Mouse (Mus musculus): Measurements from ENCODE around the gene Wdr24. TPM values are rescaled to one million over a fixed set of nuclear protein-coding genes. Genes with fewer than 3 reads are reported as not detected.

Gene Wdr24
- polyA plus RNA-seq, 1 experiment = 34.3 TPM

DNA sequence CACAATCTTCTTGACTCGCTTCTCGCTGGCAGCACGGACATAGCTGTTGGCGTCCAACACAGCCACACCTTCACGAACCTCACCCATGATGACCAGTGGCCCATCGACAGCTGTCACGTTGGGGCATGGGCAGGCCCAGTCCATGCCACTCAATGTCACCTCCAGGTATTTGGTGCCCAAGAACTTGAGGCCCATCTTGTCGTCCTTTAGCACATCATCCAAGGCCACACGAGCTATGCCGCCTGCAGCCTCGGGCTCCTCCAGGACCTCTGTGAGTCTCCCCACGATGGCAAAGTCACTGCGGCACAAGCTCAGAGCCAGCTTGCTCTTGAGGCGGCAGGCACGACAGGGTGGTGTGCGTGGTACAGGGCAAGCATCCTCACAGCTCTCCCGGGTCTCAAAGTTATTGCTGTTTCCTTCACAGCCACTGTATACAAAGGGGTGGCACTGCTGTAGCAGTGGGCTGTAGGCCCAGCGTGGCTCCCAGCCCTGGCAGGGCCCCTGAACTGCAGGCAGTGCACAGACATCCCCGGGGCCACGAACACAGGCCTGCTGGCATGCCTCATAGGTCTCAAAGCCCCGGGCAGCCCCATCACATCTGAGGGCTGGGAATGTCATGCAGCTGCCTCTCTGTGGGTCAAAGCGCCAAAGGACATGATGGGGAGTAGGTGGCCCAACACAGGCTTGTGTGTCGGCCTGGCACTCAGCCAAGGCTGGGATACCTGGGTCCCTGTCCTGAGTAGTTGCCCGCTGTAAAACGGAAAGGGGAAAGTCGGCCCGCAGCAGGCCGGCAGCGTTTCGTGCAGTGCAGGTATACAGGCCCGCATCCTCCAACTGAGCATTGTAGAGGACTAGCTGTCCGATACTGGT lies 54.5 kb downstream of the Wdr24 start:
- no peak for TF ChIP-seq POLR2A (IDR thresholded peaks at IDR 0.05; ENCODE audit: borderline replicate concordance, extremely low read depth, low read depth, low read length)
- TF ChIP-seq CTCF (IDR thresholded peaks at IDR 0.05; ENCODE audit: insufficient read depth, low read length) = no peak
- no peak for DNase-seq
- WGBS = 90% methylated on average over 32 of the region's 32 CpGs
- Histone ChIP-seq H3K4me1 (ENCODE audit: control insufficient read depth, insufficient read depth, low read length) (peaks cover 3% of the 10 kb centered on the region), H3K4me3 (replicated peaks; ENCODE audit: extremely low read depth, low read depth, low read length) (no peak overlapping the region)

Other genes with a start within 250 kb of the Wdr24 start
- 15.8 and 22.4 TPM in 2 replicates for gene Lmf1, start 244.5 kb upstream of the Wdr24 start, polyA plus RNA-seq (2012; rRNA removed)
- 0.36 TPM in 1 of 2 replicates, not detected in the other for gene Gng13, start 106.5 kb upstream of the Wdr24 start, polyA plus RNA-seq (2012; rRNA removed)
- 3.0 and 4.2 TPM in 2 replicates for gene Chtf18, start 96.2 kb upstream of the Wdr24 start, polyA plus RNA-seq (2012; rRNA removed)
- 40.1 and 45.0 TPM in 2 replicates for gene Rpusd1, start 96.0 kb upstream of the Wdr24 start, polyA plus RNA-seq (2012; rRNA removed)
- gene Mslnl, start 87.6 kb upstream of the Wdr24 start, polyA plus RNA-seq (2012; rRNA removed) = 0.23 and 0.25 TPM in 2 replicates
- 71.2 and 78.4 TPM in 2 replicates for gene Msln, start 69.2 kb upstream of the Wdr24 start, polyA plus RNA-seq (2012; rRNA removed)
- gene Narfl, start 49.9 kb upstream of the Wdr24 start, polyA plus RNA-seq (2012; rRNA removed) = 13.1 and 20.1 TPM in 2 replicates
- 48.9 and 56.2 TPM in 2 replicates for gene Haghl, start 38.0 kb upstream of the Wdr24 start, polyA plus RNA-seq (2012; rRNA removed)
- 14.0 and 15.6 TPM in 2 replicates for gene Ccdc78, start 37.0 kb upstream of the Wdr24 start, polyA plus RNA-seq (2012; rRNA removed)
- gene Fam173a, start 30.7 kb upstream of the Wdr24 start, polyA plus RNA-seq (2012; rRNA removed) = 114 and 128 TPM in 2 replicates
- 0.41 TPM in 1 of 2 replicates, not detected in the other for gene AC134908.4, start 28.0 kb upstream of the Wdr24 start, polyA plus RNA-seq (2012; rRNA removed)
- 40.3 and 44.9 TPM in 2 replicates for gene Metrn, start 26.5 kb upstream of the Wdr24 start, polyA plus RNA-seq (2012; rRNA removed)
- 4.0 and 5.0 TPM in 2 replicates for gene Fbxl16, start 14.5 kb upstream of the Wdr24 start, polyA plus RNA-seq (2012; rRNA removed)
- gene Jmjd8, start 5.2 kb downstream of the Wdr24 start, polyA plus RNA-seq (2012; rRNA removed) = 55.1 and 65.2 TPM in 2 replicates
- gene Stub1, start 9.8 kb downstream of the Wdr24 start, polyA plus RNA-seq (2012; rRNA removed) = 131 and 160 TPM in 2 replicates
- gene Rhbdl1, start 13.7 kb downstream of the Wdr24 start, polyA plus RNA-seq (2012; rRNA removed) = 9.1 and 14.1 TPM in 2 replicates
- gene Gm20683, start 18.1 kb downstream of the Wdr24 start, polyA plus RNA-seq (2012; rRNA removed) = 29.1 and 36.2 TPM in 2 replicates
- gene Rhot2, start 21.2 kb downstream of the Wdr24 start, polyA plus RNA-seq (2012; rRNA removed) = 59.6 and 61.2 TPM in 2 replicates
- gene Wdr90, start 37.9 kb downstream of the Wdr24 start, polyA plus RNA-seq (2012; rRNA removed) = 35.7 and 40.3 TPM in 2 replicates
- 22.7 and 31.1 TPM in 2 replicates for gene Mcrip2, start 45.1 kb downstream of the Wdr24 start, polyA plus RNA-seq (2012; rRNA removed)
- 78.1 and 103 TPM in 2 replicates for gene Mettl26, start 51.4 kb downstream of the Wdr24 start, polyA plus RNA-seq (2012; rRNA removed)
- gene Wfikkn1, start 57.2 kb downstream of the Wdr24 start, polyA plus RNA-seq (2012; rRNA removed) = 1.0 and 1.4 TPM in 2 replicates
- 40.2 and 62.6 TPM in 2 replicates for gene Rab40c, start 96.1 kb downstream of the Wdr24 start, polyA plus RNA-seq (2012; rRNA removed)
- gene Pigq, start 121.3 kb downstream of the Wdr24 start, polyA plus RNA-seq (2012; rRNA removed) = 107 and 131 TPM in 2 replicates
- gene Nhlrc4, start 121.3 kb downstream of the Wdr24 start, polyA plus RNA-seq (2012; rRNA removed) = 24.4 and 37.5 TPM in 2 replicates
- gene A930017K11Rik, start 128.9 kb downstream of the Wdr24 start, polyA plus RNA-seq (2012; rRNA removed) = not detected in 2 replicates
- gene Capn15, start 162.2 kb downstream of the Wdr24 start, polyA plus RNA-seq (2012; rRNA removed) = 45.9 and 49.7 TPM in 2 replicates
- gene Rab11fip3, start 245.9 kb downstream of the Wdr24 start, polyA plus RNA-seq (2012; rRNA removed) = 41.3 and 46.5 TPM in 2 replicates